In the genomic region with DNA sequence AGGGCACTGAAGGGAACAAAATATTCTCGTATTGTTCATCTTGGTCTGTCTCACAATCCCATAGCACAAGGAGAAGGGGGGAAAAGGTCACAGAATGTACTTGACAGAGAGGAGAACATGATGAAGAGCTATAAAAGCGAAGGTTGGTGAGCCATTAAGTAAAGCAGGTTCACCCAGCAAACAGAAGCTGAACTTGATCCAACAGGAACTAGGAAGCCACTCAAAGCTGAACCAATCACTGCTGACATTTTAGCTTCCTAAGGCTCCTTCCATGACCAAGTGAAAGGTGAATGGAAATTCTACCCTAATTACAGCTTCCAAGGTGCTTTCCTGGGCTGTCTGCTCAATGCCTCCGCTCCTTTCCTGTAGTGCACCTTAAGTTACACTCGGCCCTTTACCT, we compare ENCODE assay signal across 24 mouse cellular contexts.
"Had no signal": no experiment of that assay in that cellular context is flagged by ENCODE, and none has a peak within 500 bp of the region (broad histone marks: within the 10 kb centered on the region; RNA-seq: fewer than 3 reads in every experiment).

No protein-coding gene starts in this region.

- H3K9ac ChIP-seq: heart, embryonic 13.5 days; heart, embryonic 15.5 days; hindbrain, embryonic 12.5 days; hindbrain, embryonic 14.5 days; intestine, embryonic 15.5 days; limb, embryonic 13.5 days; limb, embryonic 15.5 days had no signal

- H3K4me2 ChIP-seq: heart, embryonic 11.5 days; heart, embryonic 13.5 days; heart, embryonic 15.5 days; hindbrain, embryonic 12.5 days; hindbrain, embryonic 14.5 days; intestine, embryonic 15.5 days; limb, embryonic 13.5 days; limb, embryonic 15.5 days had no signal

- H3K9me3 ChIP-seq: heart, embryonic 13.5 days; heart, embryonic 15.5 days; hindbrain, embryonic 10.5 days; hindbrain, embryonic 12.5 days; intestine, embryonic 15.5 days; limb, embryonic 13.5 days; limb, embryonic 15.5 days had no signal

- H3K36me3 ChIP-seq: hindbrain, embryonic 10.5 days; hindbrain, embryonic 12.5 days; intestine, embryonic 15.5 days; limb, embryonic 13.5 days had no signal

- ATAC-seq: hindbrain, embryonic 16.5 days; inflammation-experienced regulatory T-cells, adult 6 months; intestine, embryonic 15.5 days had no signal

- DNase-seq: gastrocnemius, adult 2 months; gastrocnemius, postnatal 10 days; gastrocnemius, postnatal 25 days; heart, adult 2 months; heart, postnatal 4 days; kidney, adult 18-20 months; kidney, adult 8-10 months; kidney, postnatal 10 days; kidney, postnatal 25 days; kidney, postnatal 4 days; layer of hippocampus, adult 9-11 months; layer of hippocampus, postnatal 36 days; left cerebral cortex, postnatal 4 days had no signal

- H3K4me3 ChIP-seq: gastrocnemius, adult 2 months; heart, adult 2 months; heart, embryonic 13.5 days; heart, embryonic 15.5 days; hindbrain, embryonic 10.5 days; hindbrain, embryonic 12.5 days; intestine, embryonic 15.5 days; limb, embryonic 13.5 days; limb, embryonic 15.5 days had no signal

- H3K27ac ChIP-seq: gastrocnemius, adult 2 months; heart, adult 2 months; heart, embryonic 13.5 days; hindbrain, embryonic 10.5 days; hindbrain, embryonic 12.5 days; hindbrain, embryonic 14.5 days; intestine, embryonic 15.5 days; limb, embryonic 13.5 days; limb, embryonic 15.5 days had no signal

- H3K4me1 ChIP-seq: hindbrain, embryonic 12.5 days; intestine, embryonic 15.5 days had no signal

- H3K27me3 ChIP-seq: heart, embryonic 13.5 days; heart, embryonic 15.5 days; hindbrain, embryonic 12.5 days; intestine, embryonic 15.5 days; limb, embryonic 13.5 days; limb, embryonic 15.5 days had no signal
